Mouse (Mus musculus): ENCODE measurements around the gene Gpr108. TPM values are rescaled to one million over a fixed set of nuclear protein-coding genes. Genes with fewer than 3 reads are reported as not detected.

Gene Gpr108
- total RNA-seq (2023; ENCODE audit: inconsistent age): 54.2 to 60.2 TPM (median 57.3 TPM) in 4 replicates

DNA sequence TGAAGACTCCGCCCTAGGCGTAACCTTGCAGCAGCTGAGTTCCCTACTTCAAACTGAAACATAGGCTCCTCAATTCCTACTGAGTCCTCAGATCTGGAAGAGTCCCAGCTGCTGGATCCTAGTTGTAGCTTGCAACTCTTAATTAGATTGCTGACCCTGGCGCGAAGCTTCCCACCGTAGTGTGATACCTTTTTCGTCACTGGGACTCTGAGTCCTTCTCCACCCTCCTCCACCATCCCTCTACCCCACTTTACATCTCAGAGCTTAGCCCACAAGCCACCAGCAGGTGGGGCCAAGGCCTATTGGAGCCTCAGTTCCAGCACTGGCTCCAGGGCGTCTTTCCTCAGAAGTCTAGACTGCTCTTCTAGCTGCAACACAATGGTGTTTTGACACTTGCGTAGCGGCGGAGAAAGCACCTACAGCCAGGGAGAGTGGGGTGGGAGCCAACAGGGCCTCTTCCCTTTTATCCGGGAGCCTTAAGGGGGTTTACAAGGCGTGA, at the start of gene Gpr108:
Gpr108 (minus strand) TSS at position 246 of the 499 bp plus-strand sequence.

DNA sequence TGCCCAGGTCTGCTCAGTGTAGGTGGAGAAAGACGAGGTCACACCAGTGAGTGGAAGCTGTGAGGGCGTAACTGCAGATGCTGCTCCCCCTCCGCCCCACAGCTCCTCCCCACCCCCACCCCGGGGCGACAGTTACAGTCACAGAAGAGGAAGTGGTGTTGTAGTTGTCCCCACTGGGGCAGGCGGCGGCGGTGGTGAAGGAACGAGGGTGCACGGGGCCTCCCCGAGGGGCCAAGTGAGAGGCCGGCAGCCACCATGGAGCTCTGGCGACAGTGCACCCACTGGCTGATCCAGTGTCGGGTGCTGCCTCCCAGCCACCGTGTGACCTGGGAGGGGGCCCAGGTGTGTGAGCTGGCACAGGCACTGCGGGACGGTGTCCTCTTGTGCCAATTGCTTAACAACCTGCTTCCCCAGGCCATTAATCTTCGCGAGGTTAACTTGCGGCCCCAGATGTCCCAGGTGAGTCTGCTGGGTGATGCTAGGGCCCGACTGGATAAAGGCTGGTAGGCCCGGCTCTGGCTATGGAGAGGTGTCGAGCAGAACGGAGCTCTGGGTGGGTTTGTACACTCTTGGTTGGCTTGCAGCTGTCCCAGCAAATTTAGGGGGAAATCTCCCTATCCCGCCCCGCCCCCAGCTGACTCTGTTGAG, 30.8 kb upstream of the Gpr108 start, which contains the start of gene Vav1:
Vav1 (plus strand) TSS at position 158 of the 648 bp plus-strand sequence.

GRCm38 (mm10) chr17:57249186-57250181, 1.2 kb upstream of the Gpr108 start, which contains the start of gene Trip10:
Gene Trip10, plus strand, starts transcription at chr17:57249455.

DNA sequence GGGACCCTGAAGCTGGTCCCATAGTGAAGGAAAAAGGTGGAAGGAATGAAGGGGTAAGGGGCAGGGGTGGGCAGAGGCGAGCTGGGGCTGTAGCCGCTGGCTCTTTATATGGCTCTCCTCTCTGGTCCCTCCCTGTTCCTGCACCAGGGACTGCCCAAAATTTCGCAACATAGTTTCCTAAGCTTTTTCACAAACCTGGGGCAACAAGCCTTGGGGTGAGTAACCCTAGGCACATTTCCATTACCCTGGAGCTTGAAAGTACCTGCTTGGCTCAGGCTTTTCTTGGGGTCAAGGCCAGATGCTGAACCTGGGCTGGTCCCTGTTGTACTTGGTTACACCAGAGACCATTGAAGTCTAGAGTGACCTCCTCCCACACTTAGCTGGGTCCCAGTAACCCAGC, 20.2 kb downstream of the Gpr108 start, which contains the start of gene C3:
C3 (minus strand) TSS at position 123 of the 400 bp plus-strand sequence.

DNA sequence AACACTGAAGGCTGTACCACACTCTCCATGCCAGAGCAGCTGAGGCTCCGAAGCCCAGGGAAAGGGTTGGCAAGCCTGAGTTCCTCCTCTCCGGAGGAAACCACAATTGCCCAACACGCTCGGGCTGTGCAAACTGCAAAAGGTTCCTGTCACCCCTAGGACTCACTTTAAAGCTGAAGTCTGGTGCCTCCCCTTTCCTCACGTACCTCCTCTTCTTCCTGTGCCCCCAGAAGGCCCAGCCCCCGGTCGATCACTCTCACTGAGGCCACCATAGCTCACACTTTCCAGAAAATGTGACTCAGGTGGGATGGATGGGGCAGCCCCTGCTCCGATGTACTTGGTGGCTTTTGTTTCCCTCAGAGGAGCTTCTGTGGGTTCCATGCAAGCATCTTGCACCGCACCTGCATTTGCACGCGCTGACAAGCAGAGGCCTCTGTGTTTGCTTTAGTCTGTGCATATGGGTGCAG, 54.2 kb downstream of the Gpr108 start, which contains the start of gene Tnfsf14:
Tnfsf14 (minus strand) TSS at position 137 of the 467 bp plus-strand sequence.

Other genes with a start within 250 kb of the Gpr108 start
- 1.7 to 2.1 TPM in 2 of 4 replicates, not detected in the others for gene Pspn, start 248.4 kb downstream of the Gpr108 start, total RNA-seq (2023; ENCODE audit: inconsistent age)
- 62.0 to 67.8 TPM (median 67.0 TPM) in 4 replicates for gene Gtf2f1, start 237.2 kb downstream of the Gpr108 start, total RNA-seq (2023; ENCODE audit: inconsistent age)
- 0.48 TPM in 1 of 4 replicates, not detected in the others for gene Gm17949, start 237.0 kb downstream of the Gpr108 start, total RNA-seq (2023; ENCODE audit: inconsistent age)
- gene Khsrp, start 216.9 kb downstream of the Gpr108 start, total RNA-seq (2023; ENCODE audit: inconsistent age): 135 to 137 TPM (median 137 TPM) in 4 replicates
- not detected in 4 replicates for gene Slc25a41, start 206.8 kb downstream of the Gpr108 start, total RNA-seq (2023; ENCODE audit: inconsistent age)
- 12.1 to 17.9 TPM (median 15.4 TPM) in 4 replicates for gene Crb3, start 189.3 kb downstream of the Gpr108 start, total RNA-seq (2023; ENCODE audit: inconsistent age)
- gene Slc25a23, start 188.6 kb downstream of the Gpr108 start, total RNA-seq (2023; ENCODE audit: inconsistent age): 15.2 to 25.1 TPM (median 18.8 TPM) in 4 replicates
- gene Dennd1c, start 169.9 kb downstream of the Gpr108 start, total RNA-seq (2023; ENCODE audit: inconsistent age): 148 to 162 TPM (median 151 TPM) in 4 replicates
- 0.22 to 0.36 TPM (median 0.24 TPM) in 3 of 4 replicates, not detected in the other for gene Tubb4a, start 160.7 kb downstream of the Gpr108 start, total RNA-seq (2023; ENCODE audit: inconsistent age)
- 0.93 to 1.2 TPM in 2 of 4 replicates, not detected in the others for gene Tnfsf9, start 143.1 kb downstream of the Gpr108 start, total RNA-seq (2023; ENCODE audit: inconsistent age)
- not detected in 4 replicates for gene Cd70, start 98.7 kb downstream of the Gpr108 start, total RNA-seq (2023; ENCODE audit: inconsistent age)
- 0.36 TPM in 1 of 4 replicates, not detected in the others for gene Tnfsf14, start 54.3 kb downstream of the Gpr108 start, total RNA-seq (2023; ENCODE audit: inconsistent age)
- gene C3, start 20.3 kb downstream of the Gpr108 start, total RNA-seq (2023; ENCODE audit: inconsistent age): 1.1 to 5.8 TPM (median 4.2 TPM) in 4 replicates
- gene Trip10, start 1.0 kb upstream of the Gpr108 start, total RNA-seq (2023; ENCODE audit: inconsistent age): 8.7 to 10.7 TPM (median 9.5 TPM) in 4 replicates
- 193 to 203 TPM (median 194 TPM) in 4 replicates for gene Vav1, start 30.7 kb upstream of the Gpr108 start, total RNA-seq (2023; ENCODE audit: inconsistent age)
- 7.6 to 16.4 TPM (median 9.0 TPM) in 4 replicates for gene Adgre1, start 110.2 kb upstream of the Gpr108 start, total RNA-seq (2023; ENCODE audit: inconsistent age)

Measured in B cell, adult (primary cell).